Mouse (Mus musculus): ENCODE data around the gene Adamts17.

DNA sequence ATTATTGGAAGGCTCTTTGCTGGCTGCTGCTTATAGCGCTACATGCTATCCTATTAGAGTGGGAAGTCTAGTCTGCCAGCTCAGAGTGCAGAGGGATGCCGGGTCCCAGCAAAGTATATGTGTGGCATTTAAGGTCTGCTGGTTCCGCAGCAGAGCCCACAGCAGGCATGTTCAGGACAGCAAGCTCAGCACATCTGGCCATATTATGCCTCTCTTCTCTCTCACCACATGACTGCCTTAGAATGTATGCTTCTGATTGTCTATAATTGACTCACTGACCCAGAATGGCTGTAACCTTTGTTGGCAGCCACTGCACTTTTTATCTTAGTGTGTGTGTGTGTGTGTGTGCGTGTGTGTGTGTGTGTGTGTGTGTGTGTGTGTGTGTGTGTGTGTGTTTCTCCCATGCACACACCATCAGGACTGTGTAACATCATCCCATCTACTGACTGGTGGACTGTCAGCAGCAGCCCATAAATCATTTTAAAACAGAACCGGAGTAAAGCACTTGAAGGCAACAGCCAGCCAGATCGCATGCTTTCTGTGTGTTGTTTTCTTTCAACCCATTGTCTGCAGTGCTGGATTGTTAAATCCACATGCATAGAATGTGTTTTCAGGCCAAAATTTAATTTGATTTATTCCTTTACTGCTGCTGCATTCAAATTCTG is 127.1 kb downstream of the Adamts17 start:
- TF ChIP-seq CTCF (IDR thresholded peaks at IDR 0.05; ENCODE audit: borderline replicate concordance, control insufficient read depth, extremely low read depth, insufficient read depth, low read length, poor library complexity) (no peak), POLR2A (IDR thresholded peaks at IDR 0.05; ENCODE audit: control insufficient read depth, extremely low read depth, insufficient read depth, low read length, poor library complexity) (no peak)
